Mouse (Mus musculus) gonadal fat pad, adult 2 months (tissue): ENCODE measurements around the gene Mrpl45. TPM values are rescaled to one million over a fixed set of nuclear protein-coding genes. Genes with fewer than 3 reads are reported as not detected.
"Not testable (repeated sequence)": the region's sequence is repeated elsewhere in the genome, so short reads cannot be mapped to it uniquely, and the experiment has no call there.

ENCODE experiments used
- DNase-seq: peaks from one replicate; pipeline ENCODE4 v3.0.0-alpha.2; 2012; ENCODE audit warnings: low read depth
- polyA plus RNA-seq: library from polyadenylated mRNA; depleted of rRNA; stranded (reverse); fragments of >200 nt; gene quantifications from 2 replicates; pipeline ENCODE4 v1.2.3, GENCODE M21; 2012

Mrpl45 gene
- polyA plus RNA-seq, 1 experiment = 12.3 TPM

DNA sequence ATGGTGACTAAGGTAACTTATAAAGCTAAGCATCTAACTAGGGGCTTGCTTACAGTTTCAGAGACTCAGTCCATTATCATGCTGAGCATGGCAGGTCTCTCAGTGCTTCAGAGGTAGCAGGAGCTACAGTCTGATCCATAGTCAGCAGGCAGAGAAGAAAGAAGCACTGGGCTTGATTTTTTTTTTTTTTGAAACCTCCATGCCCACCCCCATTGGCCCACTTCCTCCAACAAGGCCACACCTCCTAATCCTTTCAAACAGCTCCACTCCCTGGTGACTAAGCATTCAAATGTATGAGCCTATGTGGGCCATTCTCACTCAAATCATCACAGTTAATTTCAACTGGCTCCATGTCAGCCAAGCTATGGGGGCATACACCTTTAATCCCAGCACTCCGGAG is 22.8 kb upstream of the Mrpl45 start:
- DNase-seq = no peak

DNA sequence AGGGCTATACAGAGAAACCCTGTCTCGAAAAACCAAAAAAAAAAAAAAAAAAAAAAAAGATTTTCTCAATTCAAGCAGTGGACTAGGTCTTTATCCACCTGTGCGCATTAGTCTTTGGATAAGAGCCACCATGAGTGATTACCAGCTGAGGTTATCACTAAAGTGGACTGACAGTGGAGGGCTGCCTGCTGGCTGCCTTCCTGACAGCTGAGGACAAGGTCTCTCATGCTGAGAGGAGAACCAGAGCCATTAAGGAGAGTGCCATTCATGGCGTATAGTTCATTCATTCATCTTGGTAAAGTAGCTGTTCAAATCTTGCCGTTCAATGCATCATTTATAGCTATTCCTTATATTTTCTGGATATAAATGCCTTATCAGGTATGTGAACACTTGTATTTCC is 19.0 kb upstream of the Mrpl45 start:
- no peak for DNase-seq

DNA sequence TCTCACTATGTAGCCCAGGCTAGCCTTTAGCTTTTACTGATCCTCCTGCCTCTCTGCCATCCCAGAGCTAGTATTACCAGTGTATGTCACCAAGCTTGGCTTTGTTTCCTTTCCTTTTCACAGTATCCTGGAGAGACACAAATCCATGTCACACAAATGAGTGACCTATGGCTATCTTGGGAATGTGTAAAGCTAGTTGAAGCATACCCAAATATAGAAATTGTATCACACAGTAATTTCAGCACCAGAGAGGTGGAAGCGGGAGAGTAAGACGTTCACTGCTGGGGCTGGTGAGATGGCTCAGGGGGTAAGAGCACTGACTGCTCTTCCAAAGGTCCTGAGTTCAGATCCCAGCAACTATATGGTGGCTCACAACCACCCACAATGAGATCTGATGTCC is 15.6 kb upstream of the Mrpl45 start:
- DNase-seq = no peak

DNA sequence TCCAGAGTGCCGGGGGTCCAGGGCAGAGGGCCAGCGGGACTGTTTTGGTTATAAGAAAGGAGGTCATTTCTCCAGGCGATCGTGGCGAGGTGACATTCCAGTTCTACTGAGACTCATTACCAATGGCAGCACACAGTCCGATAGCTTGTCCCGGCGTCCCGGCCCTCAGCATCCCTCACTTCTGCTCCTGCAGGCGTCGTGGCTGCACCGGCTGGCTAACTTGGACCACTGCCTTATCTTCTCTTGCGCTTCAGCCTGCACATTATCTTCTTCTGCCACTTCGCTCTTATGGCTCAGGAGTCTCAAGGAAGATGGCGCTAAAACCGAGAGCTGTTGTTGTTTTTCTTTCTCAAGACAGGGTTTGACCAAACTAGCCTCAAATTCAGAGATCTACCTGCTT is 14.1 kb upstream of the Mrpl45 start:
- no peak for DNase-seq

DNA sequence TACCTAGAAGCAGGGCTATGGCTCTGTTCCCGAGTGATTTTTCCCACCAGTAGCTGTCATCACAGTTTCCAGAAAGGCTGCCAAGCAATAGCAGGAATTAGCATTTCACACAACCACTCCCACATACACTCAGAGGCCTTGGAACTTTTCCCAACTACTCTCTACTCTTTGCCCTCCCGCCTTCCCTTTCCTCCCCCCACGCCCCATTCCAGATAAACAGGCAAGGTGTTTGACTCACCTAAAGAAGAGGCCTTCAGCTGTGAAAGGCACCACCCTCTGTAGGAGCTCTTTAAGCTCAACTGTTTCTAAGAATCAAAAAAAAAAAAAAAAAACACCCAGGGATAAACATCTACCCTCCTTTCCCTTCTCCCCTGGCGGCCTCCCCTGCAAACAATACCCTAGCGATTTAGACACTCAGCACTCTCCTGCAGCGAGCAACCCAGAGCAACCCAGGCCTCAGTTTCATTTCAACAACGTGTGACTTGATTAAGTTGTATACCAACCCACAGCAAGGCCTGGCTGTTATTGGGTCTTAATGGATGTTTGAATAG is 13.2 kb upstream of the Mrpl45 start:
- DNase-seq = no peak

DNA sequence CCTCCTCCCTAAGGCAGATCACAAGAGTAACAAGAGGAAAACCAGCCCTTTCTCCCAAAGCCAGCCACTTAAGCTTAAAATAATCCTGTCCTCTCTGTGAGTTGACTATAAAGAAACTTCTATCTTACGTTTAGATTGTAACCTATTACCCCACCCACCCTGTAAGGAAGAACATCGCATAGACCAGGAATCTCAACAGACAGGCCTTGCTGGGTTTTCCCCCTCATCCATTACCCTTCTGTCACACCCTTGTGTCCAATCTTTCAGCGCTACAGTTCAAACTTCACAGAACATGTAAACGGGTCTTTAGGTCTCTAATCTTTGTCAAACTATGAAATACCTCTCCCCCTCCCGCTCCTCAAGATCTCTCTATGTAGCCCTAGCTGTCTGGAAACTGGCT is 10.9 kb upstream of the Mrpl45 start:
- DNase-seq = no peak

DNA sequence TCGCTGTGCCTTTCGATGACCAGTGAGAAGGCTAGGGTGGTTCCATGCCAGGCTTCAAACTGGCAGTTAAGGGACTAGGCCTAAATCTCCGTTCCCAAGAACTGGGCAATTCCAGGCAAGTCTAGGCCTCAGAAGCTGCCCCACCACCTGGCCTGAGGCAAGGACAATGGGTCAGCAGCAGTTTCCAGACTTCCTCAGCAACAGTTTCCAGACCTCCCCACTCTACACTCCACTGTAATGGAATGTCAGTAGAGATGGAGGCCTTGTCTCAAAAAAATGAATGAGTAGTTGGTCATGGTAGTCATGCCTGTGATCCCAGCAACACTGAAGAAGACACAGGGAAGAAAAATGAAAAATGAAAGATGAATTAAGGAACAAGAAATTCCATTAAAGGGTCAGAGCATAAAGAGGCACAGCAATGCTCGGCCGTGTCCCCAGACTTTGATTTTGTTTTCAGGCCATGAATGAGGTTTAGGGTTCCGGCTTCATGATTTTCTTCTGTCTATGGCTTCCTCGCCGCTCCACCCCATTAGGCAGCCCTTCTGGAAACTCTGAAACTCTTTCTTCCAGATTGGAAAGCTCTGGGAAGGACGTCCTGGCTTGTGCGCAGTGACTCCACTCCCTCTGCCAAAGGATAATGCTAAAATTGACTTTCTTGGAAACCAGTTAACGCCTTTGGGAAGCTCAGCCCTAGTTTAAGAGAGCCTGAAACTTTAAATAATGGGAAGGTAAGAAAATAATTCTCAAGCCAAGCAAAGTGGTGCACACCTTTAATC is 8.0 kb upstream of the Mrpl45 start:
- no peak for DNase-seq

DNA sequence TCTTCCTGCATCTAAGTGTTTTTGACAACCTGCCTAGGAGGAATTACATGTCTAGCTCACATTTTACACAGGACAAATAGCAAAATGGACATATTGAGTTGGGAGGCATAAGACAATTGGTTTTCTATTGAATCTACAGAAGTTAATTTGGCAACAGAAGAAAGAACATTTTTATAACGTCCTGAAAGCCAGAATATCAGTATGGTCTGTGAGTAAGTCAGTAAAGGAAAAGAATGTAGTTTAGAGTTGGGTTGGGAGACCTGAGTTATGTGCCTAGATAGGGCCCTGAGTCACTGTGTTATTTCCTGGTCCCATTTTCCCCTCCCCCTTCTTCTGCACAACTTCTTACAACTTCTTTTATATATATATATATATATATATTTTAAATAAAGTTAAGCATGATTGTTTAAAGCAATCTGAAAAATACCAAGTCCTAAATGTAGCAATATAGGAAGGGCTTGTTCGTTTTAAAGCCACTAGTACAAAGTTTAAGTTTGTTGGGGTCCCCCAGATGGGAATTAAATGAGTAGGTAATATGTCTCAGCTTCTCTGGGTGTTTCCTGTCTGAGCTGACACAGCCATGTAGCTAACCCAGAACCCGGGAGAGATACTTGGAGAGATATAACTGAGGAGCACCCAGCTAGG is 6.6 kb upstream of the Mrpl45 start:
- DNase-seq = no peak

DNA sequence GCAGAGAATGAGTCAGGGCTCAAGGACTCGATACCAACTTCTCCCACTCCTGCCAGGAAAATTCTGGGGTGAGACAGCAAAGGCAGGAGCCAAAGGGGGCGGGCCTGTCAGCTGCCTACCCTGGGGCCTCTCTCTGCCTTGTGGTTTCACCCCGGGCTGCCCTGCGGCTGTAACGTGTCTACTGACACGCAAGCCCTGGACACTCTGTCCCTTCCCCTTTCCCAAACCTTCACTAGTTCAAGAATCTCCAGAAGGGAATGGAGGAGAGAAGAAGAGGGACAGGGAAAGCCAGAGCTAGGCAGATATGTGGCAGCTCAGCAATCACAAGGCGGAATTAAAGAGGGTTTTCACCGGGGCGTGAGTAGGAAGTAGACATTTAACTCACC is 6.1 kb upstream of the Mrpl45 start:
- no peak for DNase-seq

DNA sequence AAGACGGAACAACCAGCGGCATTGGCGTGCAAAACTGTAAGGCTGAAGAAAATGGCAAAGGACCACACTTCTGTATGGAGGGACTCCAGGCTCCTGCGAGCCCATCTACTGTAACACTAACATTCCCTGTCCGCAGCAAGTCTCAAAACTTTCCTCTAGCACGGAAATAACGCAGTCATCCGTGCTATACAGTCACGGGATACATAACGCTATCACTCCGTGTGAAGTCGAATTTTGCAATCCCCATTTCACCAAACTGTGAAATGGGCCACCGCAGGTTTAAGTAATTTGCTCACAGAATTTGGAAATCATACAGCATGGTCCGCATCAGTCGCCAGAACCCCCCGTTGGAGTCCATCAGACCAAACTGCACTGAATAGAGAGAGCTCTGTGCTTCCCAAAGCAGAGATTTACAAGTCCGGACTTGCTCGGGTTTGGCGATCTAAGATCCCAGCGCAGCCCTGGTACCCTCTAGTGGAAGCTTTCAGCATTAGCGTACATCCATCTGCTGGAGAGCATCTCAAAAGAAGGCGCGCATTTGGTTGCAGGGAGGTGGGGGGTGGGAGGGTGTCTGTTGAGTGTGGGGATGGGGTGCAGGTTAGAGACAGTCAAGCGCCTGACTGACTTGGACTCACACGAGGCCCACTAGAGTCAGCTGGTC is 5.5 kb upstream of the Mrpl45 start:
- no peak for DNase-seq

DNA sequence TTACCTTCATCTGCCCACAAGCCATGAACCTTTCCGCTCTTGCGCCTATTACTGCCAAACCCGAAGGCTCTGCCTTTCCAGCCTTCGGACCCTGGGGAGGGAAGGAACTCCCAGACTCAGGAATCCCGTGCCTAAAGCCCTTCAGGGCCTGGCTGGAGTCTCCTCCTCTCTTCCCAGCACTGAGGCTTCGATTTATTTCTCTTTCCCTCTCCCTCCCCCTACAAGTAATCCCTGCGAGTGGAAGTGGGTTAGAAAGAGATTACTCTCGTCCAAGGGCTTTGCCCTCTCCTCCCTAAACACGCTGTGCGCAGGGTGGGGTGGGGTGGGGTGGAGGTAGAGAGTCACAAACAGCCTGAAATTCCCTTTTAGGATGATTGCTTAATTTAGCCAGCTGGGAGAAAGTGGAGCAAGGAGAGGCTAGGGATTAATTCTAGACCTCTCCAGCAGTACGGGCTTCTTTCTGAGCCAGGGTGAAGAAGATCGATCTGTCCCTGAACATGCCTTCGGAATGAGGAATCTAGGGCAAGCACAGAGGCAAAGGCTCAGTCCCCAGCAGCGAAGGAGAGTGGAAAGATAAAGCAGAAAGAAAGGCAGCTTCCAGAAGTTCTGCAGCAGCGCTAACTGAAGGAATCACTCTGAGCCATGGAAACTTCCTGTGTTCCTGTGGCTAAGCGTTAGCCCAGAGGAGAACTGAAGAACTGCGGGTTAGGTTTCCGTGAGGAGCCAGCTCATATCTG is 4.5 kb upstream of the Mrpl45 start:
- DNase-seq = no peak

DNA sequence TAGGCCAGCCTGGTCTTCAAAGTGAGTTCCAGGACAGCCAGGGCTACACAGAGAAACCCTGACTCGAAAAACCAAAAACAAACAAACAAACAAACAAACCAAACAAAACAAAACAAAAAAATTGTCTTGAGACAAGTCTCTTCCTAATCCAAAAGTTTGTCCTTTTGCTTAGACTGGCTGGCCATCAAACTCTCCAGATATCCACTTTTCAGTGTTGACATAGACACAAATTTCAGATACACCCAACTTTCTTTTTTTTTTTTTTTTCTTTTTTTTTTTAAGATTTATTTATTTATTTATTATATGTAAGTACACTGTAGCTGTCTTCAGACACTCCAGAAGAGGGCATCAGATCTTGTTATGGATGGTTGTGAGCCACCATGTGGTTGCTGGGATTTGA is 2.6 kb upstream of the Mrpl45 start:
- not testable (repeated sequence) for DNase-seq

DNA sequence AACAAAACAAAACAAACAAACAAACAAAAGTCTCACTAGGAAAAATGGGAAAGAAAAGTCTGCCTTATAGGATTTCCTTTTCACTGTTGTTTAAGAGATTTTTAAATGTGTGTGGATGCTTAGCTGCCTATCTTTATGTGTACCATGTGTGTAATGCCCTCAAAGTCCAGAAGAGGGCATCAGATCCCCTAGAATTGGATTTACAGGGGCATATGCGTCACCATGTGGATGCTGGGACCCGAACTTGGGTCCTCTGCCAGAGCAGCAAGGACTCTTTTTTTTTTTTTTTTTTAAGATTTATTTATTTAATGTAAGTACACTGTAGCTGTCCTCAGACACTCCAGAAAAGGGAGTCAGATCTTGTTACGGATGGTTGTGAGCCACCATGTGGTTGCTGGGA is 1.4 kb upstream of the Mrpl45 start:
- DNase-seq = no peak

DNA sequence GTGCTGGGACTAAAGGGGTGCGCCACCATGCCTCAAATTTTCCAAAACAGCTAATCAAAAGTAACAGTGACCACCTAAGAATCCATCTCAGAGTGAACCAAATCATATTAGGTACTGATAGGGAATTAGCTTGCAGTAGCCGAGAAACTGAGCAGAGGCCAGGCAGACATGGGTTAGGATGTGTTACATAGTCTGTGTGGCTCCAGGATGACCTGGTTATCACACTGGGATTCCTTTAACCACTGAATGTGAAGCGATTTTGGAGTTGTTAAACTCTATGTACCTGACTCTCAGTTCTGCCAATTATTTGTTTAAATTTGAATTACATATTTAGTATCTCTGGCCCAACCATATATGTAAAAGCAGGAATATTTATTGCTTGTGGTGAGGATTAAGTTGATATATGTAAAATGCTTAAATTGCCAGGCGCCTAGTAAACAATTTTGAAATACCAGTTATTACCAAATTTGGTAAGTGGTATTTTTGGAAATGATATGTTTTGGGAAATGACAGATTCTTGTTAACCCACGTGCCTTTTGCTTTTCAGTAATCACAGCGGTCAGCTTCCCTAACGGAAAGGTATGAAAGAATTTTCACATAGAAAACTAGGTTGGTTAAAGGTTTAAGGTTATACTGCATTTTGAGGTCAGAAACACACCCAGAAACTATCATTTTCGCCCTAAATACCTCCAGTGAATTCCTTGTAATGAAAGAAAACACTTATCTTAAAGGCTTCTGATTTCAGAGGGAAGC is 589 bp upstream of the Mrpl45 start:
- DNase-seq = no peak

DNA sequence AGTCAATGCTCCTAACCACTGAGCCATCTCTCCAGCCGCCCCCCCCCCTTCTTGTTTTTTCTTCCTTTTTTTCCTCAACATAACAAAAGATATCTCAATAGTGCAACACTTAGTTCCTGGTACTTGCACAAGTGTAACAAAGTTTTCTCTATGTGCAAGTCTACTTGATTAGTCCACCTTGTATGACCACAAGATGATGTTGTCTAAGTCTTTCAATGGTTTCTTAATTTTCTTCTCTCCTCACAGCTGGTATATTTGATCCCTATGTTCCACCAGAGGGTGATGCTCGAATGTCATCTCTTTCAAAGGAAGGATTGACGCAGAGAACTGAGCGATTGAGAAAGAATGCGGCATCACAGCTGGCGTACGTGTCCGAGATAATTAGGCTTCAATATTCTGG is 5.7 kb downstream of the Mrpl45 start:
- no peak for DNase-seq

DNA sequence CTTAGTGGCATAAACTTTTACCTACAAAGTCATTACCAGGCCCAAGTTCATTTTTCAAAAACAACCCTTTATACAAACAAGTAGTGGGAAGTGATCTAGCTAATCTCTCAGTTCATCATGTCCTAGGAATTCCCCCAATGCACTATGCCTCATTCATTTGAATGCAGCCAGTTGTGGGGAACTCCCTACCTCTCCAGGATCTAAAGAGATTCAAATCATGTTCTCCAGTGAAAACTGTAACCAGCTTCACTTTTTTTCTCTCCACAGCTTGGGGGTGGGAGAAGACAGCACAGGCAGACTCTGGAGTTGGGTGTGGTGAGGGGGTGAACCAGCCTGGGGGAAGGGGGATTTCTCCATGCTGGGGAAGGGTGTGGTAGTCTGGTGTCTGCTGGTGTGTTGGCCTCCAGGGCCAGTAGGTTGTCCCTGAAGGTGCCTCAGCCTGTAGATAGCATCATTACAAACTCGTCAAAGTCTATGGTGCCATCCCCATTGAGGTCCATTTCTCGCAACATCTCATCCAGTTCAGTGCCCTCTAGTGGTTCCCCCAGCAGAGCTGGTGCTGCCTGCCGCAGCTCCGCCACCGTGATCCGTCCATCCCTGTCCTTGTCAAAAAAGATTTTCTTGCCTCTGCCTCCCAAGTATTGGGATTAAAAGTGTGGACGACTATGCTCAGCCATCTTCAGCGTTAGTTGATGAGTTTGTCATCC is 6.5 kb downstream of the Mrpl45 start:
- DNase-seq = not testable (repeated sequence)

DNA sequence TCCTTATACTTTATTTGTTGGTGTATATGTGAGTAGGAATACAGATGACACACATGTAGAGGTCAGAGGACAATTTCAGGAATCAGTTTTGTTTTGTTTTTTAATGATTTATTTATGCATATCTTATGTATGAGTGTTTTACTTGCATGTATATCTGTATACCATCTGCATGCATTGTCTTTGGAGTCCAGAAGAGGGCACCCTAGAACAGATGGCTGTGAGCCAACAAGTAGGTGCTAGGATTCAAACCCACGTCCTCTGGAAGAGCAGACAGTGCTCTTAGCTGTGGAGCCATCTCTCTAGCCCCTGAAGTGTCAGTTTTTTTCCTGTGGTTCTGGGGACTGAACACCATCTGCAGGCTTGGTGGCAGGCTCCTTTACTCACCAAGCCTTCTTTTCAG is 9.7 kb downstream of the Mrpl45 start:
- DNase-seq = no peak

DNA sequence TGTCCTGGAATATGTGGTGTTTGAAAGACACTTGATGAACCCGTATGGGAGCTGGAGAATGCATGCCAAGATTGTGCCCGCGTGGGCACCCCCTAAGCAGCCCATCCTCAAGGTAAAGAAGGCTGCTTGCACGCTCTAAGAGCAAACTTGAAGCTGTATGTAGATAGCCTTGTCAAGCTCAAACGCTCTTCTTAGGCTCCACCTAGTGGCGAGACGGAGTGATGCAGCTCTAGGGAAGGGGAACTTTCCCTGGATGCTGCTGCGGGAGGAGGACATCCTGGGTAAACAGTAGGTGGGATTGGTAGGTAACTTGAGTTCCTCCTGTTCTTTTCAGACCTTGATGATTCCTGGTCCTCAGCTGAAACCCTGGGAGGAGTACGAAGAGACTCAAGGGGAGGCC is 12.6 kb downstream of the Mrpl45 start:
- no peak for DNase-seq

DNA sequence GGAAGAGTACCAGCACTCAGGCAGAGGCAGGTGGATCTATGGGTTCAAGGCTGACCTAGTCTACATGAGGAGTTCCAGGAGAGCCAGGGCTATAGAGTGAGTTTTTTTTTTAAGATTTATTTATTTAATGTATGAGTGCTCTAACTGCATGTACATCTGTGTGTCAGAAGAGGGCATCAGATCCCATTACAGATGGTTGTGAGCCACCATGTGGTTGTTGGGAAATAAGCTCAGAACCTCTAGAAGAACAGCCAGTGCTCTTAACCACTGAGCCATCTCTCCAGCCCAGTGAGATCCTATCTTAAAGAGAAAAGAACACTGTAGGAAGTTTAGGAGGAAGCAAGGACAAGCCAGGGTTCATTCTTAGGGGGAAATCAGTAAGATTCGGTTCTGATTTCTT is 14.8 kb downstream of the Mrpl45 start:
- no peak for DNase-seq

DNA sequence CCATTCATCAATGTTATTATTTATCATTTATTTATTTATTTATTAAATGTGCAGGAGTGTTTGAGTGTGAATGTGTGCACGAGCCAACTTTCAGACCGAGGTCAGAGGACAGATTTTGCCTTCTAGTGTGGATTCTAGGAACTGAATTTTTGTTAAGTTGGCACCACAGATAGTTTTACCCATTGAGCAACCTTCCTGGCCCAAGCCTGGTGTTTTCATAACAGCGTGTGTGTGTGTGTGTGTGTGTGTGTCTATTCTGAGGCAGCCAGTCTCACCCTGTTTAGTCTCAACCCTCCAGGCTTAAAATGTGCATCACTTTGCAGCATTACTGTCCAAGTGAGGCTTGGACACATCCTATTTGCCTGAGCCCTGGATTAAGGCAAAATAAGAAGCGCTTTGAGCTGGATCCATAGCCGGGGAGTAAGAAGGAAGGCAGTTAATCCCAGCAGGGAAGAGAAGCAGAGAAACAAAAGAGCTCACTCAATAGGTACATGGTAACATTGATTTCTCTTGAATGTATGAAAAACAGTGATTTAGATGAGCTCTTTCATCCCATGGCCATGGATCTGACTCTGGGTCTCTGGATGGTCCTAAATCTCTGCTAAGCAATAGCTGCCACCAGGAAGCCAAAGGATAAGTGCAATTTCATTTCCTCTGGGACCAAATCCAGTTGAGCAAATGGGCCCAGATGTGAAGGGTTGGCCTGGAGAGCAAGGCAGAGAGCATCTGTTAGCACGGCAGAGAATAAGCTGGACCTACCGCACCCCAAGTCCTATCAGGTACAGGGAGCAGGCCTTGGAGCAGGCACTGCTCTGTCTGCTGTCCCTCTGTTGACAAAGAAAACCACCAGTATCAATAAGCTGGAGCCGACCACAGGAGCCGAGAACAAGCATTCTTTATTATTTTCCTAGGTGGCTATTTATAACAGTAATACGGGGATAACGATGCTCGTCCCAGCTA is 16.0 kb downstream of the Mrpl45 start:
- DNase-seq = no peak
